Mouse (Mus musculus) left cerebral cortex, postnatal 14 days (tissue): Measurements from ENCODE around the gene Cyb561d1. TPM values are rescaled to one million over a fixed set of nuclear protein-coding genes. Genes with fewer than 3 reads are reported as not detected.
"Not testable (repeated sequence)": the region's sequence is repeated elsewhere in the genome, so short reads cannot be mapped to it uniquely, and the experiment has no call there.

ENCODE experiments used
- DNase-seq, 2 experiments: peaks; one replicate each; pipeline ENCODE4 v3.0.0; 2021 to 2022; ENCODE audit warnings: low spot score in 2 of 2, mixed read lengths in 1 of 2
- intact Hi-C: fragments of 180-260 bp; cut with DNase I; formaldehyde crosslinking; loops from one replicate; pipeline ENCODE4 v1.15.1; 2025
- long read RNA-seq, 2 experiments: library from polyadenylated mRNA; stranded (forward); transcript quantifications; one replicate each; pipeline ENCODE4 v2.0.0; 2021
- total RNA-seq, 2 experiments: library from RNA; stranded (reverse); gene quantifications; 2 replicates each; pipeline ENCODE4 v1.2.3; 2021

Cyb561d1 gene
- 10 to 100 TPM; 13.7 to 14.7 TPM for total RNA-seq
- long read RNA-seq, experiment 1, full-length matches to known transcripts: 18 of 24 reads
- long read RNA-seq, experiment 1, partial matches to known transcripts: 0 of 24 reads
- long read RNA-seq, experiment 1, other reads (novel, unspliced or antisense): 6 of 24 reads
- long read RNA-seq, experiment 2, full-length matches to known transcripts: 7 of 10 reads
- long read RNA-seq, experiment 2, partial matches to known transcripts: 0 of 10 reads
- long read RNA-seq, experiment 2, other reads (novel, unspliced or antisense): 3 of 10 reads

DNA sequence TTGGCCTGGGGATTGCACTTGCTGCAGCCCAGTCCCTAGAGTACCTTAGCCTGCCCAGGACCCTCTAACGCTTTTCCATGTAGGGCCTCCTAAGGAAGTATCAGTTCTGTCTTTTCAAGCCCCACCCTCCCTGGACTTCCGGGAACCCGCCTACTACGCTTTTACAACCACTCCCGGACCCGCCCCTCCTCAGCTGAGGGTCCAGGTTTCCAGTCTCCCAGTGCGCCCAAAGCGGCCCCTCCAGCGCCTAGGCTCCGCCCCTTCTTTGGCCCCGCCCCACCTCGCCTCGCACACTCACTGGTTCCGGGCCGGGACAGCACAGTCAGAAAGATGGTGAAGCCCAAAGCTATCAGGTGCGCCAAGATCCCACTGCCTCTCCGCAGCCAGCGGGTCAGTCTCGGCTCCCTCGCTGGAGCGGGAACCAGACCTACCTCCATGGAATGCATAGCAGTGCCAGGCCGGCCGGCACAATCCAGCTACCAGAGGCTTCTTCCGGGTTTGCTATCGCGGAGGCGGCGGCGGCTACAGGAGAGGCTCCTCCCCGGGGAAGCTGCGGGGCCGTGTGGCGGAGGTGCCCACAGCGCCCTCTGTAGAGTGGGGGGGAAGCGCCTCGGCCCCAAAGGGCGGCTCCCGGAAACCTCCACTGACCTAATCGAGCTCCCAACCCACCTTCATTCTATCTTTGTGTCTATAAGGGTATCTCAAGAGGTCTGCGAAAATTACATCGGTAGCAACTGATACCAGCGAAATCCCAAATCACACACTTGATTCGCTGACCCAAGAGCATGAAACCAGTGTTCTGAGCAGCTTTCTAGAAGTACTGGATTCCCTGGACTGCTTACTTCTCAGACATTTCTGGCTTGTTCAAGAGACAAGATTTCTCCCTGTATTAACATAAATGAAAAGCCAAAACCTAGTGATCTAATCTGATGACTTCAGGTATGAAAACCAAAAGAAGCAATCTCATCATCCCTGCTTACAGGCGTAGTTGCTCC is at the start of gene Cyb561d1:
Cyb561d1 (minus strand) TSS at position 884 of the 995 bp plus-strand sequence.
- intact Hi-C loops: no loop called here

DNA sequence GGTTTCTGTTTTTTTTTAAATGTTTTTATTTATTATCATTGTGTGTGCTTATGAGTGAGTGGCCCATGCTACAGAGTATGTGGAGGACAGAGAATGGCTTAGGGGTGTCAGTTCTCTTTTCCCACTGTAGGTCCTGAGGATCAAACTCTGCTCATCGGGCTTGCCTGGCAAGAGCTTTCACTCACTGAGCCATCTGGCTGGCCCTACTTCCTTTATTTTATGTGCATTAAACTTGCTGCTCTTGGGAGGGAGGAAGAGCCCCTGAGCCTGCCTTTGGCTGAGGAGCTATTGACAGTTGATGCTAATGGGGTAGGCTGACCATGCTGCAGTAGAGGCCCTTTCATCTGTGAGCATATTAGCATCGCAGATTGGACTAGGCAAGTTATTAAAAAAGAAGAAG is 45.8 kb upstream of the Cyb561d1 start:
- intact Hi-C loops: no loop called here
- DNase-seq: no peak

More for the DNA sequence above, at the start of gene Cyb561d1:
- peak; percentile 85 to 86 for DNase-seq

DNA sequence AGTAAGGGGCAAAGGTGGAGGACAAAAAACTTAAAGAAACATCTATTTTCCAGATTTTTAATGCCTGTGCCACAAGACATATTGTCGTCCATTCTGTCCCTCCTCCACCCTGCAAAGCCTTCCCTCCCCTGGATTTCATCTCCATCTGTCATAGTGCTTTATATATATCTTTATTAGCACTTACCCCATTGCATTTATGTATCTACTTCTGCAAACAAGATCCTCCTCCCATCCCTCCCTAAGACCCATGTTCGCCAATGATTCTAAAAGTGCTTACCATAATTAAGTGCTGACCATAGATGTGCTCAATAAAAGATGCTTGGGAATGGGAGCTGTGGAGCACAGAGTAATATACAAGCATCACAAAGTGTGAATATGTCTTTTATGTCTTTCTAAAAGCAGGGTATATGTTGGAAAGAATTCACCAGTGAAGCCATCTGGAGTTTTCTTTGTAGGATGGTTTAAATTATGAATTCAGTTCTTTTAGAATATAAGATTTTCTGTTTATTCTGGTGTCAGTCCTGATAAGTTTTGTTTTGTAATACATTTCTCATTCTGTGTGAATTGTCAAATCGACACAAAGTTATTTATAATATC is 40.3 kb upstream of the Cyb561d1 start:
- DNase-seq: no peak
- intact Hi-C loops: no loop called here

DNA sequence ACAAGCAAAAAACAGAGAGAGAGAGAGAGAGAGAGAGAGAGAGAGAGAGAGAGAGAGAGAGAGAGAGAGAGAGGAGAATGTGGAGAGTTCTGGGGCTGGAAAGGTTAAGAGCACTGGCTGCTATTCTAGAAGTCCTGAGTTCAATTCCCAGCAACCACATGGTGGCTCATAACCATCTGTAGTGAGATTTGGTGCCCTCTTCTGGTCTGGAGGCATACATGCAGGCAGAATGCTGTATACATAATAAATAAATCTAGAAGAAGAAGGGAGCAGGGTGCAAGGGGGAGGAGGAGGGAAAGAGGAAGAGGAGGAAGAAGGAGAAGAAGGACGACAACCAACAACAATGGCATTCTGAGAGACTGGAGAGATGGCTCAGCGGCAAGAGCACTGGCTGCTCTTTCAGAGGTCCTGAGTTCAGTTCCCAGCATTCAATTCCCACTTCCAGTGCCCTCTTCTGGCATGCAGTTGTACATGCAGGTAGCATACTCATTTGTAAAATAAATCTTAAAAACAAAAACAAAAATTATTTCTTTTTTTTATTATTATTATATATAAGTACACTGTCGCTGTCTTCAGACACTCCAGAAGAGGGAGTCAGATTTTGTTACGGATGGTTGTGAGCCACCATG is 36.6 kb upstream of the Cyb561d1 start:
- DNase-seq, intact Hi-C loops: not testable (repeated sequence)

DNA sequence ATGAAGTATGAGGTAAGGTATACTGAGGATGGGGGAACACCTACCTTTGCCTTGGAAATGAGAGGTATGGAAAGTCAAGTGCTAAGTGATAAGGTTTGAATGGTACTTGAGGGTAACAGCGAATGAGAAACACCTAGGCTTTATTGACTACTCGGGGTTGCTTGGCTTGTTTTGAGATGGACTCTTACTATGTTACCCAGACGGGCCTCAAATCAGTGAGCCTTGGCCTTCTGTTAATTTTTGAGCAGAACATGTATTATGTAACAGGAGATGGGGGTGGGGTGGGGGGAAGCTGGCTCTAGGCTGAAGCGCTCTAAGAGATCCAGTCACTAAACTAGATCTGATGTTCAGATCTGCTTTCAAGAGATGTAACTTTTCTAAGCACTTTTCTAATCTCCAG is 30.6 kb upstream of the Cyb561d1 start:
- no peak for DNase-seq
- intact Hi-C loops: no loop called here

DNA sequence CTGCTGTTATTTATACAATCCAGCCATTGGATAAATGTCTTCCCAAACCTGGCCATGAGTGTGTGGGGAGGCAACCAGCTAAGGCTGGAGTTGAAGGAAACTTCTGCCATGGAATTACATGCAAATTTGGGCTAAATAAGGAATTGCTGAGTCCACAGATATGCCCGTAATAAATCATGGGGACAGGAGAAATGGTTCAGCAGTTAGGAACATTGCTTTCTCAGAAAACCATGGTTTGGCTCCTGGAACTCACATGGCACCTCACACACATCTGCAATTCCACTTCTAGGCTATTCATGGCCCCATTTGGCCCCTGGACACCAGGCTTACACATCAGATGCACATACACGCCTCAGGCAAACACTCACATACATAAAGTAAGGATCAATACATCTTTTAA is 26.5 kb upstream of the Cyb561d1 start:
- no peak for DNase-seq
- intact Hi-C loops: no loop called here

DNA sequence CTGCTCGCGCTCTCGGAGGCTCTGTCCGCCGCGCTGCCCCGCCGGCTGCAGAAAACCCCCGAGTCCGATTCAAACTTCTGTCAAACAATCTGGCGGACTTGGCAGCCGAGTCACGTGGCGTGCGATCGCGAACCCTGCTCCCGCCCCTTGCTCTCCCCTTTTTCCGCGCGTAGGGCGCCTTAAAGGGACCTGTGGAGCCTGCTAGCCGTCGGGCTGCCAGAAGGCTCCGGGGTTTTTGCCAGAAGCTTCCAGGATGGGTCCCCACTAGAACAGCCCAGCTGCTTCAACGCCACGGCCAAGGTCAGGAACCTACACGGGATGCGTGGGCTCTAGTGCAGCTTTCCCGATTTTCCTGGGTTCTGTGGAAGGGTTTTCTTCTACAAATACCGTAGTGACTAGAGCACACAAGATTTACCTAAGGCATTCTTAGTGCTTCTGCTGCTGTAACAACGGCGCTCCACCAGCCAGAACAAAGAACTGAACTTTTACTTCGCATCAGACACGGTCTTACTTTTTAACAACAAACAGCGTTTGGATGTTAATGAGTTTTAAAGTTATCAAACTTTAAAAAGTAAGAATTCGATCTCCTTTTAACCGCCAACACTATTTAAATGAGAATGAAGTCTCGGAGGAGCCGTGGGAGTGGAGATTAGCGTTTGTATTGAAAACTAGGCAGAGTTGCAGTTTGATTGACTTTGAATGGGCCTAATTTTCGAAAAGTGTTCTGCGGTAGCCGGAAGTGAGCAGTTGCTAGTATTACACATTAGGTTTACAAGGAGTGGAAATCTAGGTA is 25.7 kb upstream of the Cyb561d1 start, which contains the start of gene Sypl2:
Sypl2 (minus strand) TSS at position 91 of the 793 bp plus-strand sequence.
- intact Hi-C loops: no loop called here
- DNase-seq: no peak

DNA sequence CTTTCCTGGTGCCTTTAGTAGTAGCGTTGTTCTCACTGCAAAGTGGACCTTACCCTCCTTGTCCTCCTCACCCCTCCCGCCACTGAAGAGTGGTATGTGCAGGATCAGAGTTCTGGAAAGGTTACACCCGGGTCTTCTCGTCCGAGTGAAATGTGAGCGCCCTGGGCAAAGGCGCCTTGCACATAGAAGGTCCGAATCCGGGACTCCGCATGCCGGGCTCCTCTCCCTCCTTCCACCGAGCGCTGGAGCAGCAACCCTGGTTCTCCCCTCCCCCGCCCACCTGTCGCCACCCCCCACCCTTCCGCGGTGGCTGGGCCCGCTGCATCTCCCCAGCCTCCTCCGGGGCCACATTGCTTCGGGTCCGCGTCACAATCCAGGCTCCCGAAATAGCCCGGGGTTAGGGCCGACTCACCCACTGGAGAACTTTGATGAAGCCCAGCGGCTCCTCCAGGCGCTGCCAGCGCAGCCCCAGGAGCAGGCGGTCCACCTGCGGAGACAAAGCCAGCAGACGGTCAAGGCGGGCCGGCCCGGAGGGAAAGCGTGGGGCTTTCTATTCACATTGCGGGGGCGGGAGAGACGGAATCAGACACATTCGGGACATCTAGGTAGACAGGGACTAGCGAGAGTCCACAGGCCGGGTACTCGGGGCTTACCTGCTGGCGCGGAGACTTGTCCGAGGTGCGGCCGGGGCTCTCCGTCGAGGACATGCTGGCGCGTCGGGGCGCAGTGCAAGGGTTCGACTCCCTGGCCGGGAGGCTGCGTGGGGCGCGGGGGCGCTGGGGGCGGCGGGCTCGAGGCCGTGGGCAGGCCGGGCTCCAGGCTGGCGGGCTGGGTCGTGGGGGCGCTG is 24.9 kb upstream of the Cyb561d1 start:
- DNase-seq: no peak
- intact Hi-C loops: no loop called here

DNA sequence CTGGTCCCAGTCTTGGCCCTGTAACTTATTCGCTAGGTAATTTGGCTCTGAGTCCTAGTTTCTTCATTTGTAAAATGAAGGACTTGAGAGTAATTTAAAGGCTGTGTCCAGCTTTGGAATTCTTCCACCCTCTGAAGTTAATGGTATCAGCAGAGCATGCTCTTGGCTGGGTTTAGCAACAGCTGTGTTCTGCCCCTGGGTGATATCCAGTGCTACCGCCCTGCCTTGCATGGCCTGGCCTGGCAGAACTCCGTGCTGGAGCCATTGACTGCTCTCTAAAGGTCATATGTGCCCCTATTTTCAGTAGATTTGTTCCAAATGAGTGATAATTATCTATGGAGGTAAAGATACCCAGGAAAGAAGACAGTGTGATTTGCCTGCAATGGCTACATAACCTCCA is 19.6 kb upstream of the Cyb561d1 start:
- intact Hi-C loops: no loop called here
- DNase-seq: no peak

DNA sequence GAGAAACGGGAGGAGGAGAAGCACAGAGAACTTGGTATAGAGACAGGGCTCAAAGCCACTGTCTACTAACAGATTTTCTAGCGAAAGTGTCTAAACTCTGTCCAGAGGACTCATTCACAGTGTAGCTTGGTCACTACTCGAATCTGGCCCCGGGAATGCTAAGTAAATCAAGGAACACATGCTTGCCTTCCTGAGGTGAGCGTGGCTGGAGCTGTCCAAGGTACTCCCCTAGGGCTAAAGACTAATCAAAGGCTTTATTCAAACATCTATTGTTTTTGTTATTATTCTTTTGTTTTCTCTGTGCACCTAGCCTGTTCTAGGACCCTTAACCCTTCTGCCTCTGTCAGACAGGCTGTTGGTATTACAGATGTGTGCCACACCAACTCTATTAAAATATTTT is 13.7 kb upstream of the Cyb561d1 start:
- intact Hi-C loops: no loop called here
- no peak for DNase-seq

DNA sequence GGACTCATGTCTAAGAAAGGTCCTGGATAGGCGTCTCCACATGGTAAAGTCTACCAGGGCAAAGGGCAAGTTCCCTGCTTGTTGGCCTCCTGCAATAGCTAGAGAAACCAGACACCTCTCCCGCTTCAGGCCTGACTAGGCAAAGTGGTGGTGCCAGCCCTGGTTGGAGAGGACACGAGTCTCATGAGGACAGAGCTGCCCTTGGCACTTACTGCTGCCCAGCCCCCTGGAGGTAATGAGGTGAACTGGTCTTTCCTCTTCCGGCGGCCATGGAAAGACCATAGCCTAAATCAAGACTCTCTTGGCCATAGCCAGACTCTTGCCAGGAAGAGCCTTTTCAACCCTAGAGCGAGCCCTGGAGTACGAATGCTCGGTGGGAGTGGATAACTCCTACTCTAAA is 11.4 kb upstream of the Cyb561d1 start:
- intact Hi-C loops: no loop called here
- DNase-seq: no peak

DNA sequence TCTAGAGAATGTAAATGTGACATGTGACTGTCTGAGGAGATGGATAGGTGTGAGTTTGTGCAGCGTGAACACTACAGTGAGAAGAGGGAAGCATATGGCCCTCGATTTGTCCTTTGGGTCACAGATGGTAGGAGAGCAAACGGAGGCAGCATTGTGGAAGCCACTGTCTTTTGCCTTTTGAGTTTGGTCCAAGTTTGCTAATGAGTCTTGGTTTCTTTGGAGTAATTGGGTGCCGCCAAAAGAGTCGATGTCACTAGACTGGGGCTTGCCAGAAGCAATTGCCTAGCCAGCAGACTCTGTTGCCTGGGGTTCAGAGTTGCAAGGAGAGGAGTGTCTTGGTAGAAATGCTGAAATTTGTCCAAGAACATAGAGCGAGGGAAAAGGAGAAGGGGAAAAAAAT is 10.8 kb upstream of the Cyb561d1 start:
- intact Hi-C loops: loop anchor here (2.0 kb wide), 2 partner anchors 25 to 45 kb away; partner anchors contain the start of genes Amigo1 and Psma5
- no peak for DNase-seq

DNA sequence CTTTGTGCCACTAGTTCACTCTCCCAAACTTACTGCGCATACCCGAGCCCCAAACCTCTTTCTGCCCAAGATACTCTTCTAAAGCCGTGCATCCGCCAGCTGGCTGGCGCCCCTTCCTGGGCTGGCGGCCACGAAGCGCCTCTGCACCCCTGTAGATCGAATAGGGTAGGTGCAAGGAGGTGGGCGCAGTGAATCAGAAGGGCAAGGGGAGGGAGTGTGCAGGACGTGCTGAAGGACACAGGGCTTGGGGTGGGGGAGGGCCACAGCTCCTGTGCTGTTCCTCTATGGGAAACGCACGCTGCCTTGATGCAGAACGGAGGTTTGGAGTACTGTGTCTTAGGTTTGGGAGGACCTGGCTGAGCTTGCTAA is 9.7 kb upstream of the Cyb561d1 start, which contains the start of gene Atxn7l2:
Atxn7l2 (minus strand) TSS at position 164 of the 369 bp plus-strand sequence.
- intact Hi-C loops: loop anchor here (2.0 kb wide), 2 partner anchors 24 to 46 kb away; partner anchors contain the start of genes Amigo1 and Psma5
- DNase-seq: peak in 1 of 2 experiments; percentile 77

DNA sequence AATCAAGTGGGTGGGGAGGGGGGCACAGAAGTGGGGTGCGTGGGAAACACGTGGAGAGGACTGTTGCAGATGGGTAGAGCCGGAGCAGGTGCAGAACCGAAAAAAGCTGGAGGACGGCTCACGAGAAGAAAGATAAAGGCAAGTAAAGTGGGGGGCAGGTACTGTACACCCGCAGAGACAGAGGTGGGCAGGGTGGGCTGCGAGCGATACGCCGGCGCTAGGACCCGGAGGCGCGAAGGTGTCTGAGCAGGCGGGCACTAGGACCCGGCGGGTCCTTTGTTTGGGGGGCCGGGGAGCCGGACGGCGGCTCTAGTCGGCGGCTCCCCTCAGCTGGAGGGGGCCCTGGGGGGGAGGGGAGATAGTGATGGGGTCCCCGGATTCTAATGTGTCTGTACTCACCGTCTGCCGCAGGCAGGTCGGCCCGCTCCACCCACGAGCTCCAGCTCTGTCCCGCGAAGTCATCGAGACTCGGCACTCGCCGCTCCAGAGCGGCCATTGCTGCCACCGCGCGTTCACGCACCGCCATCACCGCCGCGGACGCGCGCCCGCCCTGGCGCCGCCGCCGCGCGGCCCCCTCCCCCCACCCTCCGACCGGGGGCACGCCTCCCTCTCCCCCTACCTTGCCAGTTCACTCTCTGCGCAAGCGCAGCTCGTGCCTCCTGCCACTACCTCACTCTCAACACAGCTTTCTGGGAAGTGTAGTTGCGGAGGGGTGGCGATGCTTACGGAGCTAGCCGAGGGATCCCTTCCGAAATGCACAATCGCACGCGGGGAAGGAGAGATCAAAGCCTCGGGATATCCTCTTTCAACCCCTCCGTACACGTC is 9.1 kb upstream of the Cyb561d1 start:
- peak; percentile 95 to 97 for DNase-seq
- intact Hi-C loops: loop anchor here (2.0 kb wide), 2 partner anchors 23 to 47 kb away; partner anchors contain the start of genes Amigo1 and Psma5

DNA sequence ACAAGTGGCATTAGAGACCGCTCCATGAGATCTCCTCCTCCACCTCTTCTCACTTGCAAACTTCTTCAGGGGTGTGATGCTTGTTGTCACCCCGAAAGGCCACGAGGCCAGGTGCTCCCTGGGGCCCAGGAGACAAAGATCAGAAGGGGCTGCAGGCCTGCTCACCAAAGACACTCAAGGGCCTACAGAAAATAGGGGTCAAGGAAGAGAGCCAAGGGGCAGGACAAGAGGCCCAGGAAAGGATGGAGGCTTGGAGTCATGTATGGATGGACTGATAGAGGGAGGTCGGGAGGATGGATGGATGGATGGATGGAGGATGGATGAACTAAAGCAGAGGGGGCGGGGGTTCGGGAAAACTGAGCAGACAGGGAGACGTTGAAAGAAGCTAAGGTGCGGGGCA is 8.5 kb upstream of the Cyb561d1 start:
- intact Hi-C loops: no loop called here
- no peak for DNase-seq

DNA sequence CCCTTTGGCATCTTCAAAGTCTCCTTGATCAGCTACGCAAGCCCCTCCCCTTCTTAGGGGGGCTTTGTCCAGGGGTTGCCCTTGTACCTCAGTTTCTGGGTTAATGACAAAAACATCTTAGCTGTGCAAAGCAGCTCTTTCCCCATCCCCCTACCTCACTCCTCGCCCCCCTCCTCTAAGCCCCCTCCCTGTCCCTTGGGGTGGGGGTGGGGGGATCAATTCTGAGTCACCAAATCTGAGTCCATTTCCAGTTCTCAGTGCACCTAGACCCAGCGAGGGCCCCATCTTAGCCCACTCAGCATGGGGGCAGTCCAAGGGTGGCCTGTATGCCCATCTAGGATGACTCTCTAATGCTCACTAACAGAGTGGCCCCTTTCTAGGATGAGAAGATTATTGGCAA is 8.0 kb upstream of the Cyb561d1 start:
- intact Hi-C loops: no loop called here
- no peak for DNase-seq
